Mouse (Mus musculus): Measurements from ENCODE around the gene Recql5. TPM values are rescaled to one million over a fixed set of nuclear protein-coding genes. Genes with fewer than 3 reads are reported as not detected.

The Recql5 gene
- 26.4 and 29.5 TPM in 2 replicates for polyA plus RNA-seq (2012; rRNA removed)

GRCm38 (mm10) chr11:115933108-115933746, at the start of gene Recql5, which contains the start of gene Sap30bp:
Recql5 (minus strand) TSS chr11:115933477.
Sap30bp (plus strand) TSS chr11:115933282.
- peak; percentile 84 for DNase-seq (ENCODE audit: low spot score)

DNA sequence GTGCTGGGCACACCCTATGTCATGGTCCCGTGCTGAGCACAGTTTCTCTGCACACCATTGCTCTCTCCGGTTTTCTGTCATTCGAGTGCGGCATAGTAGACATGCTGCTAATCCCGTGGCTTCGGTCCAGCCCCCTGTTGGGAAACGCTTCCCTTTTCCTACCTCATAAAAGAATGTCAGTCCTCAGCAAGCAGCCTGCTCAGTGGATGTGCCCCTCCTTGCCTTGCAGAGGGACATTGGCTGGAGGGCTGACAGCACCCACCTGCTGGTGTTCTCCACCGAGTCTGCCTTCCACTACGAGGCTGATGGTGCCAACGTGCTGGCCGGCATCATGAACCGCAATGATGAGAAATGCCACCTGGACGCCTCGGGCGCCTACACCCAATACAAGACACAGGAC, 49.2 kb upstream of the Recql5 start:
- no peak for DNase-seq (ENCODE audit: low spot score)

- no peak for DNase-seq (ENCODE audit: low spot score)
Measured at GRCm38 (mm10) chr11:115975544-115975943, 42.3 kb upstream of the Recql5 start.

- DNase-seq (ENCODE audit: low spot score) = no peak
Measured at GRCm38 (mm10) chr11:115975083-115975420, 41.8 kb upstream of the Recql5 start.

DNA sequence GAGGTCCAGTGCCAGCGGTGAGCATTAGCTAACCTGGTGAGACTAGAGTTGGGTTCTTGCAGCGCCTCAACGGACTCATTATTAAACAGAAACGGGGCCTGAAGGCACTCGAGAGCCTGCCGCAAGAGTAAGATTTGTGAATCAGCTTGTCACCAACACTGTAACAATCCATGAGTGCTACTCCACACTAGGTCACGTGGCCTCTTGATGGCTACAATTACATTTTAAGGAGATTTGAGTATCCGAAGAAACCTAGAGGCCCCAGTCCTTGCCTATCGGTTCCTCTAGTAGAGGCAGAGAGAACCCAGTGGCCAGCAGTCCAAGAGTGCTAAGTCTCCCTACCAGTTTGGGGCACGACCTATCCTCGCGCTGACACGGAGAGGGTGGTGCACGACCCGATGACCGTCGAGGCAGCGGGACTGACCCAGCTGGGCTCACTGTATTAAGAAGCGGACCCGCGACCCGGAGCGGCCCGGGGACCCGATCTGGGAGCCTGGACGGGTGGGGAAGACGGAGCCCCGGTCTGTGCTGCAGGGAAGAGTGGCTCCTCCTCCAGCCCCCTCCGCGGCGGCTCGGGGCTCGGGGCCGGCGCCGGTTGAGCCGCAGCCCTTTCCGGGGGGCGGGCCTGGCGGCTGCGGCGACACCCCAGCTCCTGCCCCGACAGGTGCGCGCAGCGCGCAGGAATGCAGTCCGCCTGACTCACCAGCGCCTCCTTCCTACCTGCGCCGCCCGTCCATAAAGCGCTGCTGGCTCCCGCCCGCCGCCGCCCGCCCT, 41.2 kb upstream of the Recql5 start, which contains the start of gene Itgb4:
Gene Itgb4 (plus strand): TSS at position 401 of the 774 bp plus-strand sequence.
- DNase-seq (ENCODE audit: low spot score) = peak; percentile 76

- DNase-seq (ENCODE audit: low spot score) = no peak
Measured at GRCm38 (mm10) chr11:115971016-115971415, 37.7 kb upstream of the Recql5 start.

- DNase-seq (ENCODE audit: low spot score) = no peak
Measured at GRCm38 (mm10) chr11:115970006-115970673, 36.9 kb upstream of the Recql5 start.

DNA sequence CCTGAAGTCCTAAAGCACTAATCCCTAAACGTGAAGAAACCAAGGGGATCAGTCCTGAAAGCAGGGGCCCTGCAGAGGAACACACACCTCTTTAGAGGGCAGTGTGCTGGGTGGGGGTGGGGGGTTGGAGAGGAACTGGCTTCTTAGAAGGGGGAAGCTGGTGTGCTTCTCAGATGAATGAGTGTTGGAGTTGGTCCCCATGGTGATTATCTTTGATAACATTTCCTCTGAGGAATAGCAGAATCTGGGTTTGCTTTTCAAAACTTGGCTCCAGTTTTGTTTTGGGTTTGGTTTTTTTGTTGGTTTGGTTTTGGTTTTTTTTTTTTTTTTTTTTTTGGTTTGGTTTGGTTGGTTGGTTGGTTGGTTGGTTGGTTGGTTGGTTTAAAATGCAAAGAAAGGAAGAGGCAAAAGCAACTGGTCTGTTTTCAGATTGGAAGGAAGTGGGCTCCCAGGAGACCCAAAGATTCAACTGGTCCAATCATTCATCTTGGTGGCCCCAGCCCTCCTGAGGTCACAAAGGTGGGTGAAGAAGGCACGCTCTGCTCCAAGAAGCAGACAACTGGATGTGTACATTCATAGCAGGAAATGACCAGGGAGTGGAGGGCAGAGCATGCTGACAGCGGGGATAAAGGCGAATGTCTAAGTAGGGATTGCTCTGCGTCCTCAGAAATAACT, 35.6 kb upstream of the Recql5 start:
- no peak for DNase-seq (ENCODE audit: low spot score)

DNA sequence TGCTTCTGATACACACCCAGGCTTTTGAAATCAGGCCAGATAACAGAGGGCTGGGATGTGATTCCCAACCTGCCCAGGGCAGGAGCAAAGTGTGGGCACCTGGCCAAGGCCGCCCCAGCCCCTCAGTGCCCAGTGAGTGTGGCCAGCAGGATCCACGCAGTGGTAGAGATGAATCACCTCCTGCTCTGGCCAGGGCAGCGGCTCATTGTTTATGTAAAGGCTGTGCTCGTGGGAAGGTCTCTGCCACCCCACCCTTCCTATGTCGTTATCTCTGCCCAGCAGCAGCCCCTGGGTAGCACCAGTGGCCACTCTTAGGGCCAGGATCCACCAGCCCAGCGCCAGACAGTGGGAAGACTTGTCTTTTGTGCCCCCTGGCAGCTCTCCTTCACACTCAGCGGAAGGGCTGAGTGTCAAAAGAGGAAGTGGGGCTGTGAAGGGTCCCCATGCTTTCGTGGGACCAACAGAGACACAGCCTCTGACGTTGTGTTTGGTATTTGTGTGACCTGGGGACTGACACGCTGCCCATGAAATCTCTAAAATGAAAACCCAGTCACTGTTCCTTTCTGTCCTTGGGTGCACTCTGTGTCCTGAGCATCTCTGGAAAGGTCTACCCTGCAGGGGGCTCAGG, 31.8 kb upstream of the Recql5 start:
- no peak for DNase-seq (ENCODE audit: low spot score)

DNA sequence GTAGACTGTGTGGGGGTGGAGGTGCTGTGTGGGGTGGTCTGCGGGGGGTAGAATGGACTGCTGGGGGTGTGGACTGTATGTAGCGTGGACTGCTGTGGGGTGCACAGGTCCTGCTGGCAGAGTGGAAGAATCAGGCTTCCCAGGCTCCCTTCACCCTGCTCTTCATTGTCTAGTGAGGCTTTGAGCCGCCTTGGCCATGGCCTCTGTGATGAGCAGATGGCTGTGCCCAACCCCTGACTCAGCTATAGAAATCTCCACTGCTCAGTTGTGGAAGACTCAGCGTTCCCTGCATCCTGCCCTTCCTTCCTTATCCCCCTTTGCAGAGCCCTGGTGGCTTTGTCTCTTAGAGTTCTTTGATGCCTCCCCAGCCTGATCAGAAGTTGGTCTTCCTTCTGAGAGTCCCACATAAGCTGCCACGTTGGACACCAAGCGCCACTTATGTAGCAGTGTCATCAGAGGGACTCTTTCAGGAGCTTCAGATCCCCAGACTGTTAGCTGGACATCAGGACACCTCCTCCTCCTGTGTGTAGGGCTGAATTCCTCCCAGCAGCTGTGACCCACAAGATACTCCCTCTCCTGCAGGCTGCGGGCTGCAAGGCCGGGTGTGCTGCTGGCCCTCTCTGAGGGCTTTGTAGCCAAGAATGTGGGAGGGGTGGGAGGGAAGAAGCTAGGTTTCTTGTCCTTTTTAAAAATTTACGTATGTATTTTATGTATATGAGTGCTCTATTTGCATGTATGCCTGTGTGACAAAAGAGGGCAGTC, 29.6 kb upstream of the Recql5 start:
- DNase-seq (ENCODE audit: low spot score) = no peak

- DNase-seq (ENCODE audit: low spot score) = no peak
Measured at GRCm38 (mm10) chr11:115959018-115959417, 25.7 kb upstream of the Recql5 start.

DNA sequence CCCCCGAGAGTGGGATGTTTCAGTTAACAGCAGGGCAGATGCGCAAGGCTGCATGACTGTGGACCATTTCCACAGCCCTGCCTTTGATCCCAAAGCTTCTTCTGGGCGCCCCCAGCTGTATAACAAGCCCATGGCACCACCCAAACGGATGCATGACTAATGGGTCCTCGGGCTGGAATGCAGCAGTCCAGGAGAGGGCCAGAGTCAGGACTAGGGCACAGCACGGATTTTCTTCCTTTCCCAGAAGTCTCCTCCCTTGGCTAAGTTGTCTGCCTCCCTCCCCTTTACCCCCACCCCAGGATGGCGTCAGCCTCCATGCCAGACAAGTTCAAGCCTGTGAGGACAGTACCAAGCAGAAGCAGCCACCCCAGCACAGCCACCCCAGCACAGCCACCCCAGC, 24.7 kb upstream of the Recql5 start:
- DNase-seq (ENCODE audit: low spot score) = no peak

GRCm38 (mm10) chr11:115956453-115956852, 23.2 kb upstream of the Recql5 start:
- DNase-seq (ENCODE audit: low spot score) = no peak

- DNase-seq (ENCODE audit: low spot score) = no peak
Measured at GRCm38 (mm10) chr11:115955195-115955858, 22.1 kb upstream of the Recql5 start.

- no peak for DNase-seq (ENCODE audit: low spot score)
Measured at GRCm38 (mm10) chr11:115954712-115955111, 21.4 kb upstream of the Recql5 start.

- no peak for DNase-seq (ENCODE audit: low spot score)
Measured at GRCm38 (mm10) chr11:115950719-115951118, 17.4 kb upstream of the Recql5 start.

- no peak for DNase-seq (ENCODE audit: low spot score)
Measured at GRCm38 (mm10) chr11:115948316-115948715, 15.0 kb upstream of the Recql5 start.

GRCm38 (mm10) chr11:115946221-115946828, 13.0 kb upstream of the Recql5 start:
- DNase-seq (ENCODE audit: low spot score) = no peak

- no peak for DNase-seq (ENCODE audit: low spot score)
Measured at GRCm38 (mm10) chr11:115945247-115945646, 12.0 kb upstream of the Recql5 start.

GRCm38 (mm10) chr11:115941980-115942379, 8.7 kb upstream of the Recql5 start:
- no peak for DNase-seq (ENCODE audit: low spot score)
